Mouse (Mus musculus): ENCODE data around the gene Timm9.

Timm9 gene

DNA sequence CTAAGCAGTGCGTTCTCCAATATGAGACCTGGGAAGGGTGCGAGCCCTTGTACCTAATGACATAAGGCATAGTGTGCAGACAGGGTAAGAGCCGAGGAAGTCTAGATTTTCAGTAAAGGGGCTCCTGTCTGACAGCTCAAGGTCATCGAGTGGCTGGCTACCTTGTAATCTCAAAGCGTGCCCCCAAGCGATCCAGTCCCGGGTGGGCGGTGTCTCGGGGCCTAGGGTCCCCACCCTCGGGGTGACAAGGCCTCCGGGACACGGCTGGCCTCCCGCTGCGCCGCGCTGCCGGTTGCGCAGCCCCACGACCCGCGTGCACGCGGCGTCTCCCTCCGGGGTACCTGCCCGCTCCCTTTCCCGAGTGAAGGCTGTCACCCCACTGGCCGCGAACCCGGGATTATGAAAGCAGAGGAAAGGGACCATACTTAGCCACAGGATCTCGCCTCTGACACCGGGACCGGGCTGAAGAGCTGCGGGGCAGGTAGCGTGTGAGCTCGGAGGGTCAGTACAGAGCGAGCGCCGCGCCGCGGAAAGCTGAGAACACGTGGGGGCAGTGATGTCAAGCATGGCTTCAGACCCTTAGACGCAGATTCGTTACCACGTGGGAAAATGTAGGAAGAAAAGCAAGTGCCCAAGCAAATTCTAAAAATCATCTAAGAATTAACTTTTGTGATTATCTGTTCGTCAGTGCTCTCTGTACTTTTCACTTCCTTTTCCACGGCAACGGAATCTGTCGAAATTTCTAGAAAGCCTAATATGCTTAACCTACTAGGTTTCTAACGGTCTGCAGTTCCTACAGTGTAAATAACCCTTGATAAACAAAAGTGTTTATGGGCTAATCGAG, at the start of gene Timm9, which contains the start of gene 2700049A03Rik:
Gene Timm9, minus strand, starts transcription at position 555 of the 844 bp plus-strand sequence.
Gene 2700049A03Rik, plus strand, starts transcription at position 719 of the 844 bp plus-strand sequence.
- DNase-seq (ENCODE audit: low spot score), result peak; percentile 89

DNA sequence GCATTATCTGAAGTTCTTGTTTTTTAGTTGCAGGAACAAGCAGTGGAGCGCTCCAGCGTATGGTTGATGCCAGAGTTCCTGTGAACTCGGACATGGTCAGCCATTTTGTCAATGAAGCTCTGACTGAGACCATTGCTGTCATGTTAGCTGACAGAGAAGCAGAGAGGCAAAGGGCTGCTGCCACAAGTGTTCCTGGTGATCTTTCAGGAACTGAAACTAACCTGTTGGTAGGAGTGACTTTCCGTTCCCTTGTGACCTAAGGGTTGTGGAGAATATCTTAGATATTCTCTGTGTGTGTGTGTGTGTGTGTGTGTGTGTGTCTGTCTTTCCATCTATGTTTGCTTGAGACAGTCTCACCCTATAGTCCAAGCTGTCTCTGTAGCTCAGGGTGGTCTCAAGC, 47.9 kb upstream of the Timm9 start:
- DNase-seq (ENCODE audit: low spot score), result no peak

DNA sequence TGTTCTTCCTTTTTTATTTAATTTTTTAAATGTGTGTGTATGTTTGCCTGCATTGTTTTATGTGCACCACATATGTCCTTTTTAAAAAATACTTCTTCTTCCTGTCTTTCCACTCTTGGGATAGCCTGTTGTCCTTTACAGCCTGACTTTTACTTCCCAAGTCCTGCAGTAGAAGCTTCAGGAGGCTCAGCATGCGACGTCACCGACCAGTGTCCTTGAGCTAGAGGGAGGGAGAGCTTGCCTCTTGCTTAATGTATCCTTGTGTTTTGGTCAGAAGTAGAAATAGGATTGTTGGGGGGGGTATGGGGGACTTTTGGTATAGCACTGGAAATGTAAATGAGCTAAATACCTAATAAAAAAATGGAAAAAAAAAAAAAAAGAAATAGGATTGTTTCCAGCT, 47.3 kb upstream of the Timm9 start:
- DNase-seq (ENCODE audit: low spot score), result no peak

DNA sequence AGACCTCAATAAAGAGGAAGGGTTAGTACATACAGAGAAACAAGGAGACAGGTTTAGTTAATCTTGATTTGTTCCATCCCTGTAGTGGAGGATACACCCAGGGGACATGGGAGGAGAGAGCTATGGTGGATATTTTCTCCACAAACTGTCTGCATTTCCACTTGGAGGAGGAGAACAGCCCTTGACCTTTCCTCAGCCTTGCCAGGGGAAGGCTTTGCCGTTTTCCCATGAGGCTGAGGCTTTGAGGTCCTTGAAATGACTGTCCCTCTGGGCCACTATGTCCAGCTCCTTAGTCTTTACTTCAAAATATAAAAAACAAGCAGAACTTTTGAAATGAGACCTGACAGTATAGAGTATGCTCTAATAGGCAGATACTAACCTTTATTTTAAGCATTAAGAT, 33.4 kb upstream of the Timm9 start:
- DNase-seq (ENCODE audit: low spot score), result no peak

DNA sequence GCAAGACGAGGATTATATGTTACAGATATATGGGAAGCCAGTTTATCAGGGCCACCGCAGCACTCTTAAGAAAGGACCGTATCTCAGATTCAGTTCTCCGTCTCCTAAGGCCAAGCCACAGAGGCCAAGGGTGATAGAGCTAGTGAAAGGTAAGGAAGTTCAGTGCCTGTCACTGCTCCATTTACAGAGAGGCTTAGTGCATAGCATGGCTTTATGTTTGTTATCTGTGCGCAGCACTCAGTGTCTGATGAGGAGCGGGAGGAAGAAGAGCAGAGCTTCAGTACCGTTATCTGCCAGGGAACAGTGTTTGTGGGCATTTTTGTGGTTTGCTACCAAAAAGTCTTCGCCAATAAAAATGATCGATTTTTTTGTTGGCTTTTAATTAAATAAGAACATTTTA, 27.9 kb upstream of the Timm9 start:
- DNase-seq (ENCODE audit: low spot score), result no peak

DNA sequence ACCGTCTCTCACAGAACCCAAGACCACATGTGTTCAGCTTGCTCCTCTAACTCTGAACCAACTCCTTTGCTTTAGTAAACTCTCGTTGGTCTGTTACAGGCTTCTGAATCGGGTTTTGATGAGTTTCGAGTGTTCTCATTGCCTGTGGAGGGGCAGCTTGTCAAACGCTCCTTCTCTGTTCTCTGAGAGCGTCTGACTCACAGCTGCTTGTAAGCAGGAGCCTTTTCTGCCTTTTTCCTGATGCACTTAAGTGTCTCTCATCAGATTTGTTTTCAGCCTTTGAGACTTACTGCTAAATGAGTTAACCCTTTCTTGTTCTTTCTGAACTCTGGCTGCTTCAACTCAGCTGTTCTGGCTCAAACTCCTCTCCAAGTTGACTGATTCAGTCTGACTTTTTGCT, 21.5 kb upstream of the Timm9 start:
- DNase-seq (ENCODE audit: low spot score), result no peak

DNA sequence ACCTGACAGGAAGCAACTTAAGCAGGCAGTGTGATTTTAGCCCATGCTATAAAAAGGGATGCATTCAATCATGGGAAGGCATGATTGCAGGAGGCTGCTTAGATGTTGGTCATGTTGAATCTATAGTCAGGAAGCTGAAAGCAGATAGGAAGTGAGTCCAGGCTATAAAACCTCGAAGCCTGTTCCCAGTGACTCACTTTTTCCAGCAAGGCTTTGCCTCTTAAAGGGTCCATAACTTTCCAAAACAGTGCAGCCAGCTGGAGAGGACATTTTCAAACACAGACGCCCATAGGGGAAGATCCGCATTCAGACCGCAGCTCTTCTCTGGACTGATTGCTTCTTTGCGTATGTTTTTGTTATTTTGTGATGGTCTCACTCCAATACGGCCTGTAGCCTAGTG, 18.5 kb upstream of the Timm9 start:
- no peak for DNase-seq (ENCODE audit: low spot score)

DNA sequence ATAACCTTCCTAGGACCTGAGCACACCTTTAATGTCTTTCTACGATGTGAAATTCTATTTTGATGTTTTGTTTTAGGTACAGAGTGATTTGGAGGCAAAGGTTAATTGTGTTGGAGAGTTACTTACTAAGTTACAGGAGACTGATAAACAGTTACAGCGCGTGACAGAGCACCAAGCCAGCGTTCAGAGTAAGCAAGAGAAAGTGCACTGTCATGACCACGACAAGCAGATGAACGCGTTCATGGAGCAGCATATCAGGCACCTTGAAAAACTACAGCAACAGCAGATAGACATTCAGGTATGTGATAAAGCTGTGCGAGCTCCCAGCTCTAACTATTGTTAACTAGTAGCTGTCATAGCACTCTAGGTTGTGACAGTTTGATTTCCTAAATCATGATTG, 13.7 kb upstream of the Timm9 start:
- DNase-seq (ENCODE audit: low spot score), result no peak

DNA sequence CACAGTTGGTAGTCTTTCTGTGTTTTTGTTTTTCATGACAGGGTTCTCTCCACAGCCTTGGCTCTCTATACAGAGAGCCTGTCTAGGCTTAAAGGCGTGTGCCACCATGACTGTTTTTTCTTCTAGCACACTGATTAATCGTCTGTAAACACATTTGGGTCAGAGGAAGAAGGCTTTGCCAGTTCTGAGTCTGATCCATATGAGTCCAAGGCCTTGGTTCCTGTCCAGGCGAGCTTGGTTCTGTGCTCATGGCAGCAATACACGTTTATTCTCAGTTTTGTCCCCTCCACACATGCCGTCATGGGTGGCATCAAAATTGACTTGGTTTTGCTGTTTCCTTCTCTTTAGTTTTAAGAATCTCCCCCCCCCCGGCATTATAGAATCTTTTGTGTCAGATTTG, 13.0 kb upstream of the Timm9 start:
- DNase-seq (ENCODE audit: low spot score), result no peak

DNA sequence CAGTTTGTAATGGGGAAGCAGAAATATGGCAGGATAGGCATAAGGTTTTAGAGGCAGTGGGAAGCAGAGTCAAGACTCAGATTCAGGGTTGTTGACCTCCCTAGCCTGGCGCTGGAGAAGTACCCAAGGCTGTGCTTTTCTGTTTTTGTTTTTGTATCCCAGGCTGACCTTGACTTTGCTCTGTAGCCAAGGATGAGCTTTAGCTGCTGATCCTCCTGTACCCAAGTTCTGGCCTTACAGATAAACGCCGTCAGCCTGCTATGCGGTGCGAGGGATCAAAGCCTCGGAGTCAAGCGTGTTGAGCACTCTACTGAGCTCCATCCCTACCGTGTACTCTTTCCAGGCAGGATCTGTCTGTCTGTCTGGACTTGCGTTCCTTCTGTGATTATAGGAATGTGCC, 12.3 kb upstream of the Timm9 start:
- no peak for DNase-seq (ENCODE audit: low spot score)

DNA sequence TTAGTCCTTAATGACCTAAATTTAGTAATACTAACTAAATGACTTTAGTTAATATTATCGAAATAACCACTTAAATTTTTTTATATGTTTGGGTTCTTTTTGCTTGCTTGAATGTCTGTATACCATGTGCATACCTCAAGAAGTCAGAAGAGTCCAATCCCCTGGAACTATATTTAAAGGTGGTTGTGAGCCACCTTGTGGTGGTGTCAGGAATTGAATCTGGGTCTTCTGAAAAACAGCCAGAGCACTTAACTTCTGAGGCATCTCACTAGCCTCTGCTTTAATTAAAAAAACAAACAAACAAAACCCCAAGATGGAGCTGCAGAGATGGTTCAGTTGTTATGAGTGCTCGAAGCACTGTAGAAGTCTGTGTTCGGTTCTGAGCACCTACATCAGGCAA, 11.2 kb upstream of the Timm9 start:
- peak; percentile 75 for DNase-seq (ENCODE audit: low spot score)

DNA sequence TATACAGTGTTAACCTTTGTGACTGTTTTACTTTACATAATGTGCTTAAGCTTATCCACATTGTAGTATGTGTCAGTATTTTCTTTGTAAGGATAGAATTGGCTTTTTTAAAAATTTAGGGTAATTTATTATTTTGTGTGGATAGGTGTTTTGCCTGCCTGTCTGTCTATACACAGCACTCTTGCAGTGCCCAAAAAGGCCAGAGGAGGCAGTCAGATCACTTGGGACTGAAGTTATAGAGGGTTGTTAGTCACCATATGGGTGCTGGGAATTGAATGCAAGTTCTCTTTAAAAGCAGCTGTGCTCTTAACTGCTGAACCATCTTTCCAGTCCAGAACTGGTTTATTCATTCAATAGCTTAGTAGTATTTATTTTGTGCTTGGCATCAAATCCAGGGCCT, 4.7 kb upstream of the Timm9 start:
- no peak for DNase-seq (ENCODE audit: low spot score)

DNA sequence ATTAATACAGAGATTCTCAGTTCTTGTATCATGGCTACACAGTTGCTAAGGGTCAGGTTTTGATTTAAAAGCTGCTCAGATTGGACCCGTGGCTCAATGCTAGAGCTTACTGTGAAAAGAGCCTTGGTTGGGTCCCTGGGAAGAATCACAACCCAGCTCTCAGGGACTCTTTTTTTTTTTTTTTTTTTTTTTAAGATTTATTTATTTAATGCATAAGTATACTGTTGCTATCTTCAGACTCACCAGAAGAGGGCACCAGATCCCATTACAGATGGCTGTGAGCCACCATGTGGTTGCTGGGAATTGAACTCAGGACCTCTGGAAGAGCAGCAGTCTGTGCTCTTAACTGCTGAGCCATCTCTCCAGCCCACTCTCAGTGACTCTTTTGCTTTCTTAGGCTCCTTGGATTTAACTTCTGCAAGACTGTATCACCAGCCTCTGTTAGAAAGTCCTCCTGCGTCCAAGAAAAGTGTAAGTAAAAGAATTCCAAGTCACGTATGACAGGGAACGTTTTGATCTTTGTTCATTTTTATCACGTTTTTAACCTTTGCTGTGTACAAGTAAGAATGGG, 2.9 kb upstream of the Timm9 start:
- DNase-seq (ENCODE audit: low spot score), result no peak

DNA sequence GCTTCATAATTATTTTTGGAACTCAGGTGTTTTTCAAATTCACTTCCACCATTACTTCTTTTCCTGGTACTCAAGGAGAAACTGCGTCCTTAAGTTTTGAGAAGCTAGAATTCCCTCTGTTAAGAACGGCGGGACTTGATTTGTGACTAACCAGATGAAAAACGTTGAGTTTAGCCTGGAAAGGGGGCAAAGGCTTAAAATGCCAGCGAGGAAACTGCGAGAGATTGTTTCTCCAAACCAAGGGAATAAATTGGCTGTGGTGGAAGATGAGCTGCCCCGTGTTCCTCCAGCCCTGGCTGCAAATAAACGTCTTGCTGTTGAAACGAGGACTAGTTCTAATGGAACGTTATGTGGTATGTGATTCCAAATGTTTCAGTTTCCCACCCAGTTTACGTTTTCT, 1.2 kb upstream of the Timm9 start:
- DNase-seq (ENCODE audit: low spot score), result no peak

DNA sequence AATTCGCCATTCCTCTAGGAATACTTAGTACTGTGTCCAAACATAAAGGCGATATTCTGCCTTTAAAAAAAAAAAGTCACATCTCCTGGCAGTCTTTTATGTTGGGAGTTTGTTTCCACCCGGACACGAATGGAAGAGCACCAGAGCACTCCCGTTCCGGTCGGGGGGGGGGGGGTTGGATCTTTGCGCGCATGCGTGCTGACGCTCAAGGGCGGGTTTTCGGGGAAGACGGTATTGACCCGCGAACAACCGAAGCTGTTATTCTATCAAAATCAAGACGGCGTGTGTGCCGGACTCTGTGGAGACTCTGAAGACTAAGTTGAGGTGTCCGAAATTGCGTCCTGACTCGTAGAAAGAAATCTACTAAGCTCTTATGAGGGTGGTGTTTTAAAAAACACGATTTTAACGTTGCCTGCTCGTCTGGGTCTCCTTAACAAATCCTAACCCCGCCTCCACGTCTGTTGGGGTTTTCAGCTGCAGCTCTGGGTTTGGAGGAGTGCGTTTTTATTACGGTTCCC, 549 bp upstream of the Timm9 start:
- DNase-seq (ENCODE audit: low spot score), result peak; percentile 95

DNA sequence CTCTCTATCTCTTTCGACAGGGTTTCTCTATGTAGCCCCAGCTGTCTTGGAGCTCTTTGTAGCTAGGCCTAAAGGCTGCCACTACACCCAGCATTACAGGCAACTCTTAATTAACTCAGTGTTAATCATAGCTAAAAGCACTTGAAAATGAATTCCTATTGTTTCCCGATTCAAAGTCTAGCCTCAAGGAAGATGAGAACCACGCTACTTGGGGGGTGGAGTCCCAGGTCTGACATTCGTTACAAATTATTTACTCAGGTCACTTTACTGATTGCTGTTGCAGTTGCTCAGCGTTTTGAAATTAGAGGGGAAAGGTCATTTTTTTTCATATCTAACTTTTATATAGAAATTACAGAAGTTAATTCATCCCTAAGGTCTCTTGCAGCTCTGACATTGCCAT, 903 bp downstream of the Timm9 start:
- DNase-seq (ENCODE audit: low spot score), result no peak

DNA sequence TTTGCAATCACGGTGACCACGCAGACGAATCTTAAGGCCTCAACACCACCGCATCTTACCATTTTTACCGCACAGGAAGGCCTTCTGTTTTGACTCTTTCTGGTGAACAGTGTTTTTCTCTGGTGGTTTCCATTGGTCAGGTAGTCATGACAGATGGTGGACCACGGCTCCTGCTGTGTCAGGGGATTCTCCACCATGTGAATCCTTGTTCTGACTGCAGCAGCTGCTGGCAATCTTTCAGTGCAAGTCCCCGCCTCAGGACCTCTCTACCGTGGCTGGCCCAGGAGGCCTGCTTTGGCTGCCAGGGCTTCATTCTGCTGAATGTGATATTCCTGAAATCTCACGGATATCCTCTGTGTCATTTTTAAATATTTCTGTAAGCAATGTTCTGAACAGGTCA, 13.2 kb downstream of the Timm9 start:
- no peak for DNase-seq (ENCODE audit: low spot score)

DNA sequence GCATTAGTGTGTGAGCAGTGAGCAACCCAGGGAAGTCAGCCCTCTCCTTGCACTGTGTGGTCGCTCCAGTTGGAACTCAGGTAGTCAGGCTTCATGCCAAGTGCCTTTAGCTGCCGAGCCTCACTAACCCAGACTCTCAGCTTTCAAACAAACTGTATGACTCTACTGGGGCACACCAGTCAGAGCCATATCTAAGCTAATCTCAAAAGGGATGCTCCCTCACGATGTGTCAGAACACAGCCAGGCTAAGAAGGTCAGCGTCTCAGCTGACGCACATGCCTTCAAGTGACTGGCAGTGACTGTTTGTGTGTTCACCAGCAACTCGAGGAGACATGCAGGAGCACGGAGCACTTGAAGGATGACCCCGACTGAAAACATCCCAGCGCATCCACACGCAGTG, 13.8 kb downstream of the Timm9 start:
- no peak for DNase-seq (ENCODE audit: low spot score)

DNA sequence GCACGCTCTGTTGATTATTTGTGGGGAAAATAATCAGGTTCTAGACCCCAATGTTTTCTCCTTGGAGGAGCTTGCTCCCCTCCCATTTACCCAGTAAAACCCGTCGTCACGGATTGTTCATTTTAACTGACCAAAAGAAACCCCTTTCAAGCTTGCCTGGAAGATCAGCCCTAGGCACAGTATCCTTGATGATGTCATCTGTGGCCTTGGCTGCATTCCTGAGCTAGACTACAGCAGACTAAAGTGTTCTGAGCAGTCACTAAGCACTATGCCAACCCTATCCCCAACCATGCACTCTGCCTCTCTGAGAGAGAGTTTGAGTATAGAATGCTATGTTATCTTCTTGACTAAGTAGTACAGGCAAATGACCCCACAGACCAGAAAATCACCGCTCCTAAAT, 20.1 kb downstream of the Timm9 start:
- DNase-seq (ENCODE audit: low spot score), result no peak

DNA sequence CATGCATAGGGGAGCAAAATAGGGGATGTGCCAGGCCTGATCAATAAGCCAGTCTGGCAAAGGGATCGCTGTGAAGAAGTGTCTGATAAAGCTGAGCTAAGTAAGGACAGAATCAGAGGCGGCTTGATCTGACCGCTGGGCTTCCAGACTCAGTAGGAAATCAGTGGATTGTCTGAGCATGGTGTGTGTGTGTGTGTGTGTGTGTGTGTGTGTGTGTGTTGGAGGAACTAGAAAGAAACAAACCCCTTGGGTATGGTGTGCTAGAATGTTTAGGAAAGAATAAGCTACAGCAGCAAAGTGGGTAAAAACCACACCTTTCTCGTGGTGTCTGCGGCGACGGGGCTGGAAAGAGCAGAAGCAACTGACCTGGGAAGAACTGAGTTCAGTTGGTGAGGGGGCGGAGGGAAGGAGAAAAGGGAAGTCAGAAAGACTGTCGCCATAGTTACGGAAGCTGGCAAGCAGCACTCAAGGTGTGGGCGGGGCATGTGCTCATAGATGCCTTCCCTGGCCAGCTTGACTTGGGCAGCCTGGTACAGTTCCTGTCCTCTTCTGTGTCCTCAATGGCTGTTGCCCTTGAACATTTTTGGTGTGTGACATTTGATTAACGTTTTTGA, 22.7 kb downstream of the Timm9 start:
- peak; percentile 55 for DNase-seq (ENCODE audit: low spot score)

DNA sequence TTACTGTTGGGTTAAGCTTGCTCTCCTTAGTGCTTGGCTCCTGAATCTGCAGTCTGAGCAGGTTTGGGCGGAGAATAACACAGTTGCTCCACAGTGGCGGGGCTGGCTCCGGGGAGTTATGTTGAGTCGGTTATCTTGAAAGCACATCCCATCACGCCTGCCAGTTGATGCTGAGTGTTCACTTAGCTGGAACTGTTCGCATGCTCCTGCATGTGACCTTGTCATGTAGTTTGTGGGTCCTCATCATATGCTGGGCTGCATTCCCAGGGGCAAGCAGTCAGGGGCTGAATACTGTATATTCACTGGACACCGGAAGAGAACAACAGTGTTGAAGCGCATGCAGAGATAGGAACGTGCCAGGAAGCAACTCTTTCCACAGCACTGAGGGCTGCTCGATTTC, 23.4 kb downstream of the Timm9 start:
- DNase-seq (ENCODE audit: low spot score), result no peak

DNA sequence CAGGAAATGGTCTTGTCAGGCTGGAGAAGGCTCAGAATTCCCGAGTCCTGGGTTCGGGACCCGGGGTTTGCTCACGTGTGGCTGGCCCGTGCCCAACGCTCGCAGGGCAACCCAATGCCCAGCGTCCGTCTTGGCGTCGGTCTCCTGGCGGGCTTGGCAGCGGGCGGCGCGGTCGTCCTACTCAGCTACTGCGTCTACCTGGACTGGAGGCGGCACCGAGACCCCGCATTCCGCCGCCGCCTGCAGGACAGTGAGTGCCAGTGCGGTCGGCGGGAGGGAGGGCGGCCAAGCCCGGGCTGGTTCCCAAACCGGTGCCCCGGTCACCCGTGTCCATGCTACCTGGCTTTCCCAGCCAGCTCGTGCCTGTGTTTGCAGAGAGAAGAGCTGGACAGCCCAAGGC, 25.2 kb downstream of the Timm9 start, which contains the start of gene Tomm20l:
Gene Tomm20l, plus strand, starts transcription at position 98 of the 400 bp plus-strand sequence.
- peak; percentile 37 for DNase-seq (ENCODE audit: low spot score)

DNA sequence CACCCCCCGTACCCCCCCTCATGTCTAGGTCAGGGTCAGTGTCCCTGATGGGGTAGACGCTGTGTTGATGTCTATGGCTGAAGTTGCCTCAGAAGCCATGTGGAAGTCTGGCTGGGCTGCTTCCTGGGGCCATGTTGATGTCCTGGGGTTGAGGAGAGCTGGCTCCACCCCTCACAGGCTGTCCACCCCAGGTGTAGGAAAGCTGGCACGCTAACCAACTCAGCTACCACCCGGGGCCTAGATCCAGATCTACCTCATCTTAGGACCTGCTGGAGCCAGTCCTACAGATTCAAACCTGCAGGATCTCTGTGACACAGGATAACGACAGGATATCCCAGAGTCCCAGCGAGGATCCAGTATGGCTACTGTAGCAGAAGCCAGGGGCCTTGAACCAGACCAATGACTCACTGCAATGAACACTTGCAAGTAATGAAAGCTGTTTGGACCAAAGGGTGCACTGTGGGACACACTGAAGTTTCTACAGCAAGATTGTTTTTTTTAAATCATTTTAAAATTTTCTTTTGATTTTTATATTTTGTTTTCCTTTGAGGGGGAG, 29.2 kb downstream of the Timm9 start:
- DNase-seq (ENCODE audit: low spot score), result no peak
